Mouse (Mus musculus) CD8-positive naive resting alpha-beta T cell, adult 2 months (primary cell): ENCODE data around the gene Otub2.

ENCODE experiments used
- DNase-seq, 2 experiments: peaks; one replicate each; pipeline ENCODE4 v3.0.0; 2022; ENCODE audit warnings: low read depth in 2 of 2, low spot score in 2 of 2

The Otub2 gene

GRCm38 (mm10) chr12:103371711-103372110, 16.8 kb upstream of the Otub2 start:
- peak; percentile 39 to 65 for DNase-seq

DNA sequence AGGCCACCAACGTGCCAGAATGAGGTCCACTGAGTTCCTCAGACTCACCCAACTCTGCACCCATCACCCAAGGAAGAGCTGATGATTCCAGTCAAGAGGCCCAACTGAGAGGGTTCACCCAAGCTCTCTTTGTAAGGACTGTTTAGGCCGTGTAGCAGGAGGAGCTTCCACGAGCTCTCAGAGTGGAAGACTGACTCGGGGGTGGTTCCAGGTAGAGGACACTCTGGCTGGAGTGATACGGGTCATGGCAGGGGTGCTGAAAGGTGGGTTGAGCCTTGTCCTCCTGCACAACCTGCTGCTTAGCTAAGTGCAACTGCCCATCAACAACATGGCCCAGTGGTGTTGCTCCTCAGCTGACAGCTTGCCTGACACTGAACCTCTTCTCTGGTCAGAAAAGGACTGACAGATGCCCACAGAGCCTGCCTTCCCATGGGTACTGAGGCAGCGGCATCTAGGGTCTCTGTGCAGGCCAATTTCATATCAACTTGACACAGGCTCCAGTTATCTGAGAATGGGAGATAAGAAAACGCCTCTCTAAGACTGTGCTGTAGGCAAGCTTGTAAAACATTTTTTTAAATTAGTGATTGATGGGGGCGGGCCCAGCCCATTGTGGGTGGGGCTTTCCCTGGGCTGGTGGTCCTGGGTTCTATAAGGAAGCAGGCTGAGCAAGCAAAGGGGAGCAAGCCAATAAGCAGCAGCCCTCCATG, 14.8 kb upstream of the Otub2 start:
- DNase-seq = no peak

- DNase-seq = no peak
These were observed 12.4 kb upstream of the Otub2 start for GRCm38 (mm10) chr12:103376124-103376523.

DNA sequence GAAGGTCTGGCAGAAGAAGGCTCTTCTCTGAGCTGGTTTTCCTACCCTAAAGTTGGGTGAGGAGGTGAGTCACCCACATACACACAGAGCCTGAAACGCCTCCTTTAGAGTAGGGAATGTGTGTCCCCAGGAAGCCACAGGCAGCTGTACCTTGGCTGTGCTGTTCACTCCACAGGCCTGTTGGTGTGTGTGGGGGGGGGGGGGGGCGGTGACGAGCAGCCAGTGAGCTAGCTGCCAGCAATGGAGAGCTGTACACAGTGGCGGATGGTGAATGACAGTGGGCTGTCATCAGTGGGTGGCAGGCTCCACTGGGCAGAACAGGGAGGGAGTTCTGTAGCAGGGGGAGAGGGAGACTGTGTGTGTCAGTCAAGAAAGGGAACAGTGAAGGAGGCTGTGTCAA, 11.7 kb upstream of the Otub2 start:
- DNase-seq = no peak

DNA sequence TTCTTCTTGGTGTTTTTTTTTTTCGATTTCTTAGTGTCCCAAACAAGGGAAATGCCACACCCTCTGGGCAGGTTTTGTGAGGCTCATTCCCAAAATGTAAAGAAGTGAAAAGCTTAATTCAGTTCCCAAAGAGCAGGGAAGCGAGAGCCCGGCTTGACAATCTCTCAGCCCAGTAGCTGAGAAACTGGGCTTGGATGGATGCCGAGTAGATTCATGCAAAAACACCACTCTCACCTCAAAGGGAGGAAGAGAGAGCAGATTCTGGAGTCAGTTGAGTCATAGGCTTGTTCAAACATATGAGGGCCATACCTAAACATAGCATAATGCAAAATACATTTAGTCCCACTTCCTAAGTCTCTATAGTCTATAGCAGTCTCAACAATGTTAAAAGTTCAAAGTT, 8.3 kb upstream of the Otub2 start:
- no peak for DNase-seq

- DNase-seq = no peak
These were observed 856 bp downstream of the Otub2 start for GRCm38 (mm10) chr12:103389348-103389727.

- no peak for DNase-seq
These were observed 1.5 kb downstream of the Otub2 start for GRCm38 (mm10) chr12:103389982-103390381.

DNA sequence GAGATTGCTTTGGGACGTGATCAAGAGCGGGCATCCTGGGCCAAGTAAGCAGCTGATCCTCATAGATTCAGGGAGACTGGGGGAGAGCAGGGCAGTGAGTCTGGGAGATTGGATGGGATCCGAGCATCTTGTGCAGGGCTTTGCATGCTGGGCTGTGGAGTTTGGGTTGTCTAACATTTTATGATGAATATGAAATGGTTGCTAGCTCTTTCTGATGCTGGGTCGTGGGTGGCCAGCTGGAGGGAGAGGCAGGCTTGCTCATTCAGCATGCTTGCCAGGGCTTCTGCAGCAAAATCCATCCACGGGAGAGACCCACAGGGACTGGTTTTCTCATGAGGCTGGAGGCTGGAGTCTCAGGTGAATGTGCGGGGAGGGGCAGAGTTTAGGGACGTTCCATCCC, 2.6 kb downstream of the Otub2 start:
- DNase-seq = no peak

DNA sequence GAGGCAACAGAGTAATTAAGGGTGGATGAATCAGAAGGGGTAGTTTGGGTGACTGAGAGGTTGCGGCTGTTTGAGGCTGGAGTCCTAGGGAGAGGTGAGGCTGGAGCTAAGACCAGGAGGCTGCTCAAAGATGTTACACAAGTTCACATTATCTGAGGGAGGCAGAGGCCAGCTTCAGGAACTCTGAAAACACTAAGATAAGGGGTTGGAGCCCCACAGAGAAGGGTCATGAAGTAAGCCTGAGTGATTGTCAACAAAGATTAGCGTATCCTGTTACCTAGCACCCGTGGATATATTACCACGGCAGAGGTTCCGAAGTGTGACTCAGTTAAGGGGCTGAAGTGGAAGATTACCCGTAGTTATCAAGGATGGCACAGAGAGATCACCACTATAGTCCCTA, 5.0 kb downstream of the Otub2 start:
- DNase-seq = no peak

DNA sequence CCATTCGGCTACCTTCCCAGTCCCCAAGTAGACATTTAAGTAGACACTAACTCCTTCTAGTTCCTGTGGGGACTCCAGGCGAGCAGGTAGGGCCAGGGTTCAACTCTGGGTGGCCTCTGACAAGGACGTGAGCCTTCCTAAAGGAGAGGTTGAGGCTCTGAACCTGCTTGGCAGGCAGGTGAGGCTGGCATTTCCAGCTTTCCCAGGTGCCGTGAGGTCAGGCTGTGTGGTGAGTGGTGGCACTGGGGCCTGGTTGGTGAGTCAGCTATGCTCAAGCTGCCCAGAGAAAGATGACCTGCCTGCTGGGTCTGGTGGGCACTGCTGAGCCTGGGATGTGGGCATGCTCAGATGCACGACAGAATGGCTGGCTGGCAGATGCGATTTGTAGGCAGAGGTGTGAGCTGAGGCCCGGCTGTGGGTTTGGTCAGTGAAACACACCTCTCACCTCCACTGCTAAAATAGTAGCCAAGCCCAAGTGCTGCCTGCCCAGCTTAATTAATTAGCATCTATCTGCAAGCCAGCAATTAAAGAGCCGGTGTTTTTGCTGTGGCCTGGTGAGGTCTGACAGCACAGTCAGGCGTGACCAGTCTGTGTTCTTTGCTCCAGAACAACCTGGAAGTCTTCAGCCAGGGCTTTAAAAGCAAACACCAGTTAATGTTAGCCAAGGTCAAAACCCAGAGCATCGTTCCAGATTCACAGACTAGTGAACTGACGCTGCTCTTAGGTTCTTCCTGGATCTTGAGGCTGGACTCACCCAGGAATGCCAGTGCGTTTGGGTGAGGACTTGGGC, 7.2 kb downstream of the Otub2 start:
- no peak for DNase-seq

- no peak for DNase-seq
These were observed 8.3 kb downstream of the Otub2 start for GRCm38 (mm10) chr12:103396751-103397150.

- no peak for DNase-seq
These were observed 15.6 kb downstream of the Otub2 start for GRCm38 (mm10) chr12:103404131-103404530.

DNA sequence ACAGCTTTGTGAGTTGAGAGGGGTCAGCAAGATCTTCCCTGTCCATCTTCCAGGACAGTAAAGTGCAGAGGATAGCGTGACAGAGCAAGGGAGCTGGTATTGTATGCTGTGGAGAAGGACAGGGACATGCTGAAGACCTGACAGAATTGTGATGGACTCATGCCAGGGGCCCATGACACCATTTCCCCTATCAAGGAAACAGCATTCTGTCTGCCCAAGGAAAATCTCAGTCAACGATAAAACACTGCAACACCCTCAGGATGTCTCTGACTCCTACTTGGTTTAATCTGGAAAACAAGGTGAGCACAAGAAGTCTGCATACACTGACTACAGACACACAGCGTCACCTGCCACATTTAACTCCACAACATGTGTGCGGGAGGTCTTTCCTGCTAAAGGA, 19.2 kb downstream of the Otub2 start, which contains the start of gene 9330161L09Rik:
Gene 9330161L09Rik, minus strand, starts transcription at position 101 of the 400 bp plus-strand sequence.
- no peak for DNase-seq

- no peak for DNase-seq
These were observed 19.7 kb downstream of the Otub2 start for GRCm38 (mm10) chr12:103408144-103408543.

- no peak for DNase-seq
These were observed 36.7 kb downstream of the Otub2 start for GRCm38 (mm10) chr12:103425016-103425728.

GRCm38 (mm10) chr12:103425729-103426470, 37.4 kb downstream of the Otub2 start, which contains the start of gene Ddx24:
Ddx24 (minus strand) TSS chr12:103425830.
- DNase-seq = peak; percentile 98 to 99

DNA sequence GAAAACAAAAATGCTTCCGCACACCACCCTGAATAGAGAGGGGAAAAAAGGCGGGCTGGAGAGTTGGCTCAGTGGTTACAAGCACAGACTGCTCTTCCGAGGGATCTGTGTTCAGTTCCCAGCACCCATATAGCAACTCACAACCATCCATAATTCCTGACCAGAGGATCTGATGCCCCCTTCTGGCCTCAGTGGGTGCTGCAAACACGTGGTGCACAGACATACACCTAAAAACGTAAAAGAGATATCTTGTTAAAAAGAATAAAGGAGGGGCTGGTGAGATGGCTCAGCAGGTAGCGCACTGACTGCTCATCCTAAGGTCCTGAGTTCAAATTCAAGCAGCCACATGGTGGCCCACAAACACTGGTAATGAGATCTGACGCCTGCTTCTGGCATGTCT, 38.2 kb downstream of the Otub2 start:
- DNase-seq = no peak

GRCm38 (mm10) chr12:103433430-103433829, 44.9 kb downstream of the Otub2 start:
- DNase-seq = no peak

- DNase-seq = peak; percentile 61 to 74
These were observed 45.7 kb downstream of the Otub2 start, which contains the start of gene Ifi27 for GRCm38 (mm10) chr12:103433986-103434731. Ifi27 (plus strand) TSS chr12:103434211.

GRCm38 (mm10) chr12:103434861-103435260, 46.4 kb downstream of the Otub2 start:
- DNase-seq = no peak
